Mouse (Mus musculus) brain, embryonic 14.5 days (tissue): Measurements from ENCODE around the gene Ankrd33.
"Not testable (repeated sequence)": the region's sequence is repeated elsewhere in the genome, so short reads cannot be mapped to it uniquely, and the experiment has no call there.

ENCODE experiments used
- CTCF ChIP-seq: fragments of 200-500 bp; IDR thresholded peaks from 2 replicates; pipeline ENCODE4 v1.5.1; 2012; ENCODE audit warnings: inconsistent platforms, mild to moderate bottlenecking, moderate library complexity, borderline replicate concordance; ENCODE audit not compliant: insufficient read depth, insufficient read length; ENCODE audit errors: extremely low read depth
- POLR2A ChIP-seq: fragments of 200-500 bp; IDR thresholded peaks from 2 replicates; pipeline ENCODE4 v1.6.1; 2012; ENCODE audit warnings: mild to moderate bottlenecking, inconsistent platforms, borderline replicate concordance; ENCODE audit not compliant: poor library complexity, insufficient read depth, insufficient read length, severe bottlenecking; ENCODE audit errors: extremely low read depth

DNA sequence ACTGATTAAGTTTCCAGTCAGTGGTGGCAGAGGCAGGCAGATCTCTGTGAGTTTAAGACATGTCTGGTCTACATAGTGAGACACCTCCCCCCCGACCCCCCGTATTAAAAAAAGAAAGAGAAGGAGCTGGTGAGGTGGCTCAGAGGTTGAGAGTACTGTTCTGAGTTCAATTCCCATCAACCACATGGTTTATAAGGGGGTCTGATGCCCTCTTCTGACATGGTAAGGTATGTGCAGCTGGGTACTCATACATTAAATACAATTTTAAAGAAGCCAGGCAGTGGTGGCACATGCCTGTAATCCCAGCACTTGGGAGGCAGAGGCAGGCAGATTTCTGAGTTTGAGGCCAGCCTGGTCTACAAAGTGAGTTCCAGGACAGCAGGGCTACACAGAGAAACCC is 1.8 kb upstream of the Ankrd33 start:
- not testable (repeated sequence) for TF ChIP-seq CTCF, POLR2A
